Mouse (Mus musculus) embryonic facial prominence, embryonic 10.5 days (tissue): ENCODE measurements around the gene Pebp1. TPM values are rescaled to one million over a fixed set of nuclear protein-coding genes. Genes with fewer than 3 reads are reported as not detected.

Experiments
- polyA plus RNA-seq: library from polyadenylated mRNA; unstranded; fragments of >200 nt; fragmentation: Nextera tagmentation; extraction: Ambion mirVana; gene quantifications from 2 replicates; pipeline ENCODE4 v1.2.1, GENCODE M21; 2016

The Pebp1 gene
- polyA plus RNA-seq, 1 experiment from 2014 or later = 895 TPM

Other genes with a start within 250 kb of the Pebp1 start
- 74.6 and 76.4 TPM in 2 replicates for gene Suds3, start 171.5 kb downstream of the Pebp1 start, polyA plus RNA-seq
- 8.1 TPM in 2 replicates for gene Taok3, start 167.5 kb downstream of the Pebp1 start, polyA plus RNA-seq
- gene Vsig10, start 31.5 kb upstream of the Pebp1 start, polyA plus RNA-seq = 3.4 and 4.0 TPM in 2 replicates
- gene Wsb2, start 69.7 kb upstream of the Pebp1 start, polyA plus RNA-seq = 42.0 and 47.3 TPM in 2 replicates
- gene Rfc5, start 101.4 kb upstream of the Pebp1 start, polyA plus RNA-seq = 135 TPM in 2 replicates
- 0.24 and 0.32 TPM in 2 replicates for gene Ksr2, start 126.4 kb upstream of the Pebp1 start, polyA plus RNA-seq